Mouse (Mus musculus): ENCODE data around the gene Tmem97.
A peak's percentile ranks its signal among the peaks of the same experiment; 100 is the strongest.
"Not testable (repeated sequence)": the region's sequence is repeated elsewhere in the genome, so short reads cannot be mapped to it uniquely, and the experiment has no call there.

Gene Tmem97

GRCm38 (mm10) chr11:78550168-78551058, at the start of gene Tmem97:
TSS of gene Tmem97 (minus strand) at chr11:78550777.
- DNase-seq (ENCODE audit: low spot score) = peak; percentile 87

GRCm38 (mm10) chr11:78600051-78600450, 49.5 kb upstream of the Tmem97 start:
- no peak for DNase-seq (ENCODE audit: low spot score)

GRCm38 (mm10) chr11:78598763-78599415, 48.3 kb upstream of the Tmem97 start:
- no peak for DNase-seq (ENCODE audit: low spot score)

GRCm38 (mm10) chr11:78596750-78597149, 46.2 kb upstream of the Tmem97 start:
- no peak for DNase-seq (ENCODE audit: low spot score)

- no peak for DNase-seq (ENCODE audit: low spot score)
Observed at GRCm38 (mm10) chr11:78595773-78596172, 45.2 kb upstream of the Tmem97 start.

GRCm38 (mm10) chr11:78594271-78594964, 43.8 kb upstream of the Tmem97 start:
- no peak for DNase-seq (ENCODE audit: low spot score)

GRCm38 (mm10) chr11:78587677-78588076, 37.1 kb upstream of the Tmem97 start:
- DNase-seq (ENCODE audit: low spot score) = not testable (repeated sequence)

- DNase-seq (ENCODE audit: low spot score) = no peak
Observed at GRCm38 (mm10) chr11:78586099-78586498, 35.5 kb upstream of the Tmem97 start.

- no peak for DNase-seq (ENCODE audit: low spot score)
Observed at GRCm38 (mm10) chr11:78582848-78583247, 32.3 kb upstream of the Tmem97 start.

- no peak for DNase-seq (ENCODE audit: low spot score)
Observed at GRCm38 (mm10) chr11:78574975-78575374, 24.4 kb upstream of the Tmem97 start.

- no peak for DNase-seq (ENCODE audit: low spot score)
Observed at GRCm38 (mm10) chr11:78574536-78574935, 24.0 kb upstream of the Tmem97 start.

GRCm38 (mm10) chr11:78574031-78574430, 23.5 kb upstream of the Tmem97 start:
- DNase-seq (ENCODE audit: low spot score) = not testable (repeated sequence)

- DNase-seq (ENCODE audit: low spot score) = no peak
Observed at GRCm38 (mm10) chr11:78571854-78572253, 21.3 kb upstream of the Tmem97 start.

GRCm38 (mm10) chr11:78571441-78571840, 20.9 kb upstream of the Tmem97 start:
- DNase-seq (ENCODE audit: low spot score) = no peak

- no peak for DNase-seq (ENCODE audit: low spot score)
Observed at GRCm38 (mm10) chr11:78569806-78570205, 19.2 kb upstream of the Tmem97 start.

- no peak for DNase-seq (ENCODE audit: low spot score)
Observed at GRCm38 (mm10) chr11:78568827-78569226, 18.2 kb upstream of the Tmem97 start.

GRCm38 (mm10) chr11:78567614-78568013, 17.0 kb upstream of the Tmem97 start:
- DNase-seq (ENCODE audit: low spot score) = no peak

GRCm38 (mm10) chr11:78566775-78567174, 16.2 kb upstream of the Tmem97 start:
- no peak for DNase-seq (ENCODE audit: low spot score)

- DNase-seq (ENCODE audit: low spot score) = peak; percentile 50
Observed at GRCm38 (mm10) chr11:78560447-78560846, 9.9 kb upstream of the Tmem97 start.

- DNase-seq (ENCODE audit: low spot score) = no peak
Observed at GRCm38 (mm10) chr11:78557241-78557640, 6.7 kb upstream of the Tmem97 start.

GRCm38 (mm10) chr11:78556070-78556469, 5.5 kb upstream of the Tmem97 start:
- no peak for DNase-seq (ENCODE audit: low spot score)

GRCm38 (mm10) chr11:78555623-78556022, 5.0 kb upstream of the Tmem97 start:
- no peak for DNase-seq (ENCODE audit: low spot score)

GRCm38 (mm10) chr11:78551059-78551398, 452 bp upstream of the Tmem97 start:
- DNase-seq (ENCODE audit: low spot score) = no peak

Data from urinary bladder, postnatal 25 days (tissue).